Mouse (Mus musculus): ENCODE data around the gene Lrrc27.

The Lrrc27 gene

DNA sequence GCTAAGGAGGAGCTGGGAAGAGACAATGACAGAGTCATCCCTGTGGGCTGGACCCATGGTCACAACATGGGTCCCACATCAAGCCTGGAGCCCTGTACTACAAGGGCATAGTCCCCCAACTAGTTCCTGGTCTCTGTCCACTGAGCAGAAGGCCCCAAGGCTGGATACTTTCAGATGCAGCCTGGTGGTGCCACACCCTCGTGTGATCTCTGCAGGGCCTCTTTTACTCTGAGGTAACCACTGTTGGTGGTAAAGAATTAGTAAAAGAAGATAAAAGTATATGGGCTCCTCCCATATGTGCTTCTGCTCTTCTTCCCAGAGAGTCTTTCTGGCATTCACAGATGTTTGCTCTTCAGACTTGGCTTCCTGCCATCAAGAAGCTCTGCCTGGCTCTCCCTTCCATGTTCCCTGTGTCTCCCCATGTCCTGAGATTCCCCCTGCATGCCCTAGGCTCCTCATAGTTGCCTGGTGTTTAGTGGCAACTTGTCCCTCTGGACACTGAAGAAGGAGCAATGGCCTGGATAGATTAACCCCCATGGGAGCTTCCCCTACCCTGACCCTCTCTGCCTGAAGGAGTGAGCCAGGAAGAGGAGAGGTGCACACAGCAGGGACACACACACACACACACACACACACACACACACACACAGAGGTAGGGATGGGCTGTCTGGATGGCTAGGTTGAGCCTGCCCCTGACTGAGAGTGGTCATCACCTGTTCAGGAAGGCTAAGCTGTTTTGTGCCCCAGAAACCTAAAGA lies 60.0 kb downstream of the Lrrc27 start:
- DNase-seq (ENCODE audit: low read depth, low spot score) = no peak

DNA sequence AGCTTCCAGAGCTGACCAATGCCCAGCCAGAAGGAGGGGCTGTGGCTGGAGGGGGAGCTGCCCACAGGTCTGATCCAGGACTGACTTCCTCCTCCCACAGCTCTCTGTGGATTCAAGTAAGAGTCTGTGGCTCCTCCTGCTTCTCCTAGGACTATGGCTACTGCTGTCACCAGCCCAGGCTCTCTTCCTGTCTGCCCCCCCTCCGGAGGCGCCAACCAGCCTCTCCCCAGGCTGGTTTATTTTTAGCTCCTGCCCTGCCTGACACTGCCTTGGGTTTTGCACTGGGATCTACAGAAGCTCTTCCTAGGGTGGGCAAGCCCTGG lies 60.6 kb downstream of the Lrrc27 start:
- peak; percentile 78 for DNase-seq (ENCODE audit: low read depth, low spot score)

- no peak for DNase-seq (ENCODE audit: low read depth, low spot score)
These were observed 62.8 kb downstream of the Lrrc27 start for GRCm38 (mm10) chr7:139275586-139275985.

GRCm38 (mm10) chr7:139276150-139276549 lies 63.4 kb downstream of the Lrrc27 start:
- DNase-seq (ENCODE audit: low read depth, low spot score) = no peak

DNA sequence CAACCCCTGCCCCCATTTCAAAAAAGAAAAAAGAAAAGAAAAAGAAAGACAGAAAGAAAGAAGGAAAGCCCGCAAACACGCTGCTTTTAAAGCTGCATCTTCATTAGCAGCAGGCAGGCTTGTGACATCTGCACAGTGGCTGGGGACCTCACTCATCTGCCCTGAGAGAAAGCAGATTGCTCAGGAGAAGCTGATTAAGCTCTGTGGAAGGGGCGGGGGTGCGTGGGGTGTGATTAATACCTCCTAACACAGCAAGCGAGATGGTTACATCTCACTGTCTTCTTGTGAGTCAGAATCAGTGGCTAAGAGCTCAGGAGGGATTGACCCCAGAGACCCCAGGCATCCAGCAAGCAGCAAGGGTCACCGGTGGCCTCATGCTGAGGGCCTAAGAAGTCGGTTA lies 64.7 kb downstream of the Lrrc27 start:
- peak; percentile 76 for DNase-seq (ENCODE audit: low read depth, low spot score)

DNA sequence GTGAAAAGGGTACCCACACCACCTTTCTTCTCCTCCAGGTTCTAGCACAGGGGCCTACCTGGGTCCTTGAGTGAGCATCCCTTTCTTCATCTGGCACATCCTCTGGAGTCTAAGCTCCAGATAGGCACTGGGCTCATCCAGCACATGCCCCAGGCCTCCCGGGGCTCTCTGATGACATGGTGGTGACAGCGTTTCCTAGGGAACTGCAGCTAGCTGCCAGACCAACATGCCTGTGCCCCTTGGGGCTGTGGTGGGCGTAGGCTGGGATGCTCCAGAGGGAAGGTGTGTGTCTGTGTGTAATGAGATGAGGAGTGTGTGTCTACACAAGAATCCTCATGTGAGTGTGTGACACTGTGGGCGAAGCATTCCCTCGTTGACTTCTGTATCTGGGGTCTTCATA lies 66.8 kb downstream of the Lrrc27 start:
- DNase-seq (ENCODE audit: low read depth, low spot score) = no peak

DNA sequence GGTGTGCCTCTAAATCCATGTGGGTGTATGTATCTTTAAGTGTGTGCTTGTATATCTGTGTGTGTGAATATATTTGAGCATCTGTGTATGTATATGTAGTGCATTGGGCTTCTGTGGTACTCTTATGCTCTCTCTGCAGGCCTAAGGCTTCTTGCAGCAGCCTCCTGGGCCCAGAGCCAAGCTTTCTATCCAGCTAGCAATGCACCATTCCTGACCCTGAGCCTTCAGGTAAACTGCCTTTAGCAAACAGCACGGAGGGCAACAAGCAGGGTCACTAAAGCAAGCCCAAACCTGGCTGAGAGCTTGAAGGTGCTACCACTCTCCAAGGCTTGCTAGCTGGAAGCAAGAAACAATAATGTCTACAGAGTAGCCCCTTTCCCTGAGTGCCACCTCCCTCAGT lies 67.3 kb downstream of the Lrrc27 start:
- no peak for DNase-seq (ENCODE audit: low read depth, low spot score)

DNA sequence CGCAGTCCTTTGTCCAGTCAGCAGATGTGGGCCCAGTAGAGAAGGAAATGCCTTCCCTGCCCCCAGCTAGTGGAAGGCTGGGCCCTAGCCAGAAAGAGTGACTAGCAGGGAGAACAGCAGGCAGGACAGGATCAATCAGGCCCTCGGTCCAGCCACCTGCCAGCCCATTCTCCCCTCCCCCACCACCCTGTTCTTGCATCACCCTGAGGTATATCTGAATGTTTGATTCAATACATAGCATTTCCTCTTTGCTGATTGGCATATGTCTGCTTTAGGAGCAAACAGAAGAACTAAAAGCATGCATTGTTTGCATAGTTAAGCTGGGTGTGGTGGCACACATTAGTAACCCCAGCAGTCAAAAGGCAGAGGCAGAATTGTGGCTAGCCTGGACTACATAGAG lies 68.4 kb downstream of the Lrrc27 start:
- no peak for DNase-seq (ENCODE audit: low read depth, low spot score)

GRCm38 (mm10) chr7:139282037-139282436 lies 69.2 kb downstream of the Lrrc27 start:
- DNase-seq (ENCODE audit: low read depth, low spot score) = no peak

DNA sequence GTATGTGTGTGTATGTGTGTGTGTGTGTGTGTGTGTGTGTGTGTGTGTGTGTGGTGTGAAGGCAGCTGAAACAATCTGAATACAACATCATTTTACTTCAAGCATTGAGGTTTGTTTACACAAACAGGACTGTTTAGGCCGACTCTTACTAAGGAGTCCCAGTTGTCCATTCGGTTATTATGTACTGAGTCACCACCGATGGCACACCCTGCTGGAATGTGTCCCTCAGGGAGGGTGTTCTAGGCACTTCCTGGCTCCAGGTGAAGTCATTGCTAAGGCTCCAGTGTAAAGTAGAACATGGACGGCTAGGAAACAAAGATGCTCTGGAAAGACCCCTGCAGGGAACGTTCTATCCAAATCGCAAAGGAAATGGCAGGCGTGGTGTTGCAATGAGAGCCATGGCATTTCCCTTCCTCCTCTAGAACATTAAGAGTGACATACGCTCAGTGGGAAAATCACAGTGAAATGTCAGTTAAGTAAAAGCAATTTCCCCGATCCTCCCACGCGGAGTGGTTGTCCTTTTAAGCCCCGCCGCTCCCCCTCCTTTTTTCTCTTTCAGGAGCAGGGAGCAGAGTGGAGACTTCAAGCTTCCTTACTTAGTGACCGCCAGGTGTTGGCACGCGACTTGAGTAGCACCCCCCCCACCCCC lies 72.6 kb downstream of the Lrrc27 start:
- no peak for DNase-seq (ENCODE audit: low read depth, low spot score)

DNA sequence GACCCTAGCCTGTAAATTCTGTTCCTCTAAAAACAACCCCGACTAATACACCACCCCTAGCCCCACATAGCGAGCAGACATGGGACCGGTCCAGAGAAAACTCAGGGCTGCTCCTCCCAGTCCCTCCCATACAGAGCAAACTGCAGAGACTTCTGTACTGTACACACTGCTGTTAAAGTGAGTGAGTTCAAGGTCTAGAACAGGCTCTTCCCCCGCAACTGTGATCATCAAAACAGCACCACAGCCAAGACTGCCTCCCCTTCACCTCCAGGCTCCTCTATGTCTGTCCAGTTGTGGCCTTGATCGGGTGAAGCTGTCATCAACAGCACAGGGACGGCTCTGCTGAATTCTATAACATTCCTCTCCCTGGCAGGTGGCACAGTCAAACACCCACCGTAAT lies 75.8 kb downstream of the Lrrc27 start:
- DNase-seq (ENCODE audit: low read depth, low spot score) = no peak
